Comparison of ENCODE assay signal across 20 mouse cellular contexts in the genomic region with DNA sequence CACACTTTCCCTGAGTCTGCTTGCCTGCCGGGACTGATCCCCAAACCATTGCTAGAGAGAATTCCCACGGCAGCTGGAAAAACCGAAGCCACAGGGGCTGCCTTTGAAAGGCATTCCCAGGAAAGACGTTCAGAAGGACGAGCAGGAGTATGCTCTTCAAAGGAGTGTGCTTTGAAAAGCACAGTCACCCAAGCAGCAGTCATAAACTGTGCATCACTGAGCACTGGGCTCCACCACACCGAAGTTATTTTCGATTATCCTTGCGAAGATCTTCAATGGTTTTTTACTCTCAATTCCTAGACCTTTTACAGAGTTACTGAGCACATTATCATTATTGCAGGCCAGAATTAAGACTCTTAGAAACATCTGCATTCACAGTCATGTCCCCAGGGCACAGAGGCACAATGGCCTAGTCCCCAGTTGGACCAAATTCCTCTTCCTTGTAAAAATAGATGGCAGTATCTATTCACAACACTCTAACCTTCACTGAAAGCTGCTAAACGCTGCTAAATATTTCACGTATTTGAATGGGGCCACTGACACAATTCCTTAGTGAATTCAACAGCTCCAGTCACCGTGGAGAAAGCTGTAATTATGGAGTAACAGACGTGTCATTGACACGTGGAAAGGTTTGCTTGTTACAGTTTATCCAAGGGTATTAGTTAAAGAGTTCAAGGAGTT. TPM values are rescaled to one million over a fixed set of nuclear protein-coding genes. Genes with fewer than 3 reads are reported as not detected.
DNase-seq lines count a peak whose midpoint lies in the region; ATAC-seq and TF ChIP-seq lines count a peak whose summit lies in the region.
"Had no signal": no experiment of that assay in that cellular context is flagged by ENCODE, and none has a peak within 500 bp of the region (broad histone marks: within the 10 kb centered on the region; RNA-seq: fewer than 3 reads in every experiment).

No protein-coding gene starts in this region.

- H3K27me3 ChIP-seq in heart, embryonic 11.5 days (ENCODE audit: control insufficient read depth, insufficient read depth, low read length): no peaks in the 10 kb centered on the region
- H3K27me3 ChIP-seq in liver, embryonic 16.5 days (ENCODE audit: control insufficient read depth, insufficient read depth, low read depth, low read length): no peaks in the 10 kb centered on the region
- H3K27me3 ChIP-seq in liver, embryonic 11.5 days (replicated peaks; ENCODE audit: control insufficient read depth, insufficient read depth, low read length): no peaks in the 10 kb centered on the region
- H3K27me3 ChIP-seq: intestine, embryonic 15.5 days; kidney, embryonic 15.5 days; liver, embryonic 15.5 days; megakaryocyte, embryonic 14.5 days had no signal

- H3K4me1 ChIP-seq in heart, embryonic 11.5 days (ENCODE audit: control insufficient read depth, insufficient read depth, low read length): peaks cover 38% of the 10 kb centered on the region
- H3K4me1 ChIP-seq in liver, embryonic 16.5 days (ENCODE audit: control insufficient read depth, low read depth, low read length): peaks cover 37% of the 10 kb centered on the region
- peaks cover 21% of the 10 kb centered on the region for H3K4me1 ChIP-seq in liver, embryonic 11.5 days (replicated peaks; ENCODE audit: control insufficient read depth, insufficient read depth, low read length)

- TF ChIP-seq POLR2A in brain, embryonic 14.5 days (IDR thresholded peaks at IDR 0.05; ENCODE audit: borderline replicate concordance, extremely low read depth, insufficient read depth, insufficient read length, poor library complexity, severe bottlenecking): no peak

- TF ChIP-seq CTCF in brain, embryonic 14.5 days (IDR thresholded peaks at IDR 0.05; ENCODE audit: borderline replicate concordance, extremely low read depth, insufficient read depth, insufficient read length): no peak

- no peaks in the 10 kb centered on the region for H3K36me3 ChIP-seq in heart, embryonic 11.5 days (ENCODE audit: control insufficient read depth, insufficient read depth, low read length)
- no peaks in the 10 kb centered on the region for H3K36me3 ChIP-seq in liver, embryonic 16.5 days (ENCODE audit: control insufficient read depth, insufficient read depth)
- no peaks in the 10 kb centered on the region for H3K36me3 ChIP-seq in liver, embryonic 11.5 days (ENCODE audit: control insufficient read depth, insufficient read depth, low read length)
- H3K36me3 ChIP-seq: intestine, embryonic 15.5 days; kidney, embryonic 15.5 days; liver, embryonic 15.5 days had no signal

- no peaks in the 10 kb centered on the region for H3K9me3 ChIP-seq in heart, embryonic 11.5 days (replicated peaks; ENCODE audit: control insufficient read depth, low read length)
- H3K9me3 ChIP-seq in liver, embryonic 16.5 days (replicated peaks; ENCODE audit: control insufficient read depth, low read length): no peaks in the 10 kb centered on the region
- no peaks in the 10 kb centered on the region for H3K9me3 ChIP-seq in liver, embryonic 11.5 days (ENCODE audit: control insufficient read depth, low read length)
- H3K9me3 ChIP-seq: intestine, embryonic 15.5 days; kidney, embryonic 15.5 days; liver, embryonic 15.5 days; megakaryocyte, embryonic 14.5 days had no signal

- H3K27ac ChIP-seq in heart, embryonic 11.5 days (ENCODE audit: low read depth, low read length): 0 out of 2 replicates have a peak overlapping the region, but pooled peaks have one; percentile 2
- H3K27ac ChIP-seq in liver, embryonic 16.5 days (ENCODE audit: low read length): 0 out of 2 replicates have a peak overlapping the region, but pooled peaks have one; percentile 14
- no peak overlapping the region for H3K27ac ChIP-seq in liver, embryonic 11.5 days (ENCODE audit: low read depth, low read length)
- H3K27ac ChIP-seq: gastrocnemius, adult 2 months; intestine, embryonic 15.5 days; kidney, embryonic 15.5 days had no signal

- peak; percentile 9 for DNase-seq in embryo, embryonic 11.5 days (ENCODE audit: low read depth, low spot score)
- no peak for DNase-seq in embryo, embryonic 11 days
- no peak for DNase-seq in heart, adult 8-10 months (ENCODE audit: low spot score)
- no peak for DNase-seq in liver, embryonic 11.5 days (ENCODE audit: low spot score)
- DNase-seq in brain, embryonic 14.5 days (ENCODE audit: low read depth): peak; percentile 52
- no peak for DNase-seq in left cerebral cortex, adult 18-20 months (ENCODE audit: low spot score in 2 of 2)
- DNase-seq: adrenal gland, postnatal 10 days; cerebellum, adult 11-12 months; gastrocnemius, adult 2 months; layer of hippocampus, postnatal 36 days; left cerebral cortex, postnatal 4 days; lung, postnatal 14 days; right cerebral cortex, postnatal 25 days had no signal

- no peak overlapping the region for H3K4me3 ChIP-seq in heart, embryonic 11.5 days (ENCODE audit: low read depth, low read length)
- H3K4me3 ChIP-seq in liver, embryonic 16.5 days (ENCODE audit: low read depth, low read length): no peak overlapping the region
- H3K4me3 ChIP-seq in liver, embryonic 11.5 days (ENCODE audit: low read depth, low read length): no peak overlapping the region
- H3K4me3 ChIP-seq: gastrocnemius, adult 2 months; intestine, embryonic 15.5 days; kidney, embryonic 15.5 days; liver, embryonic 15.5 days; megakaryocyte, embryonic 14.5 days had no signal

- no peak overlapping the region for H3K9ac ChIP-seq in heart, embryonic 11.5 days (ENCODE audit: low read depth, low read length)
- H3K9ac ChIP-seq in liver, embryonic 16.5 days (ENCODE audit: low read depth, low read length): no peak overlapping the region
- H3K9ac ChIP-seq in liver, embryonic 11.5 days (ENCODE audit: low read depth, low read length): no peak overlapping the region
- H3K9ac ChIP-seq: hindbrain, embryonic 14.5 days; intestine, embryonic 15.5 days; kidney, embryonic 15.5 days; liver, embryonic 15.5 days had no signal

- 55% methylated on average over 13 of the region's 13 CpGs for WGBS in heart, embryonic 11.5 days (ENCODE audit: insufficient replicate concordance)
- WGBS in liver, embryonic 16.5 days (ENCODE audit: insufficient replicate concordance): 82% methylated on average over 13 of the region's 13 CpGs
- WGBS in liver, embryonic 11.5 days: 76% methylated on average over 13 of the region's 13 CpGs

- no peak overlapping the region for H3K4me2 ChIP-seq in heart, embryonic 11.5 days
- H3K4me2 ChIP-seq in liver, embryonic 16.5 days (ENCODE audit: low read depth, low read length): no peak overlapping the region
- H3K4me2 ChIP-seq in liver, embryonic 11.5 days: no peak overlapping the region
- H3K4me2 ChIP-seq: hindbrain, embryonic 14.5 days; intestine, embryonic 15.5 days; kidney, embryonic 15.5 days; liver, embryonic 15.5 days had no signal

- no peak for ATAC-seq in heart, embryonic 11.5 days (replicated peaks; ENCODE audit: insufficient number of reproducible peaks, low FRiP score, low TSS enrichment)
- ATAC-seq in liver, embryonic 16.5 days (ENCODE audit: low read depth): no peak
- no peak for ATAC-seq in liver, embryonic 11.5 days (replicated peaks; ENCODE audit: low FRiP score)
- ATAC-seq: intestine, embryonic 15.5 days had no signal

RNA-seq across cellular contexts. Expression of a gene that starts 31.1 kb away (rescaled TPM):
- 42.6 and 43.5 TPM in 2 replicates for polyA plus RNA-seq in heart, embryonic 11.5 days (2014; fragmentation: Nextera tagmentation; extraction: Ambion mirVana)
- total RNA-seq in heart, adult 8-10 months (2022): 10 to 100 TPM; 23.5 to 26.9 (median 26.6) TPM
- 20.3 and 20.5 TPM in 2 replicates for polyA plus RNA-seq in liver, embryonic 16.5 days (2015; fragmentation: Nextera tagmentation; extraction: Ambion mirVana)
- 40.1 and 40.3 TPM in 2 replicates for polyA plus RNA-seq in liver, embryonic 11.5 days (2014; fragmentation: Nextera tagmentation; extraction: Ambion mirVana)
- 31.3 and 34.3 TPM in 2 replicates for polyA plus RNA-seq in brain, embryonic 14.5 days (2012; rRNA removed)
- 10 to 100 TPM; 24.8 to 26.0 TPM for total RNA-seq in left cerebral cortex, adult 18-20 months (2021)

RNA-seq across cellular contexts. Expression of a gene that starts 47.4 kb away (rescaled TPM):
- polyA plus RNA-seq in heart, embryonic 11.5 days (2014; fragmentation: Nextera tagmentation; extraction: Ambion mirVana): 12.3 TPM in 2 replicates
- 10 to 100 TPM; 20.2 to 23.1 (median 21.5) TPM for total RNA-seq in heart, adult 8-10 months (2022)
- 8.3 and 8.7 TPM in 2 replicates for polyA plus RNA-seq in liver, embryonic 16.5 days (2015; fragmentation: Nextera tagmentation; extraction: Ambion mirVana)
- polyA plus RNA-seq in liver, embryonic 11.5 days (2014; fragmentation: Nextera tagmentation; extraction: Ambion mirVana): 5.6 and 7.1 TPM in 2 replicates
- 1.6 and 2.8 TPM in 2 replicates for polyA plus RNA-seq in brain, embryonic 14.5 days (2012; rRNA removed)
- 10 to 100 TPM; 24.1 to 25.8 TPM for total RNA-seq in left cerebral cortex, adult 18-20 months (2021)

Comparison
In these comparisons a context has a peak if more than half of its experiments do, and no peak if none do; other contexts are left out.
1. DNase-seq: peak in embryo, embryonic 11.5 days (single experiment) and brain, embryonic 14.5 days (single experiment); none in embryo, embryonic 11 days (single experiment), heart, adult 8-10 months (single experiment), liver, embryonic 11.5 days (single experiment) and left cerebral cortex, adult 18-20 months (0 of 2).